Mouse (Mus musculus) heart, adult 18-20 months (tissue): ENCODE data around the gene Wwox. TPM values are rescaled to one million over a fixed set of nuclear protein-coding genes. Genes with fewer than 3 reads are reported as not detected.

ENCODE experiments used
- DNase-seq, 2 experiments: peaks; one replicate each; pipeline ENCODE4 v3.0.0; 2021 to 2022; ENCODE audit warnings: mixed read lengths in 1 of 2
- long read RNA-seq, 2 experiments: library from polyadenylated mRNA; stranded (forward); transcript quantifications; one replicate each; pipeline ENCODE4 v2.0.0; 2021
- total RNA-seq, 2 experiments: library from RNA; stranded (reverse); gene quantifications; 2 replicates each; pipeline ENCODE4 v1.2.3; 2021

Wwox gene
- 1 to 10 TPM; 3.8 to 5.3 TPM for total RNA-seq
- long read RNA-seq, experiment 1, partial matches to known transcripts: 0 of 8 reads
- long read RNA-seq, experiment 1, other reads (novel, unspliced or antisense): 5 of 8 reads
- long read RNA-seq, experiment 2, partial matches to known transcripts: 1 of 7 reads
- long read RNA-seq, experiment 2, other reads (novel, unspliced or antisense): 6 of 7 reads

DNA sequence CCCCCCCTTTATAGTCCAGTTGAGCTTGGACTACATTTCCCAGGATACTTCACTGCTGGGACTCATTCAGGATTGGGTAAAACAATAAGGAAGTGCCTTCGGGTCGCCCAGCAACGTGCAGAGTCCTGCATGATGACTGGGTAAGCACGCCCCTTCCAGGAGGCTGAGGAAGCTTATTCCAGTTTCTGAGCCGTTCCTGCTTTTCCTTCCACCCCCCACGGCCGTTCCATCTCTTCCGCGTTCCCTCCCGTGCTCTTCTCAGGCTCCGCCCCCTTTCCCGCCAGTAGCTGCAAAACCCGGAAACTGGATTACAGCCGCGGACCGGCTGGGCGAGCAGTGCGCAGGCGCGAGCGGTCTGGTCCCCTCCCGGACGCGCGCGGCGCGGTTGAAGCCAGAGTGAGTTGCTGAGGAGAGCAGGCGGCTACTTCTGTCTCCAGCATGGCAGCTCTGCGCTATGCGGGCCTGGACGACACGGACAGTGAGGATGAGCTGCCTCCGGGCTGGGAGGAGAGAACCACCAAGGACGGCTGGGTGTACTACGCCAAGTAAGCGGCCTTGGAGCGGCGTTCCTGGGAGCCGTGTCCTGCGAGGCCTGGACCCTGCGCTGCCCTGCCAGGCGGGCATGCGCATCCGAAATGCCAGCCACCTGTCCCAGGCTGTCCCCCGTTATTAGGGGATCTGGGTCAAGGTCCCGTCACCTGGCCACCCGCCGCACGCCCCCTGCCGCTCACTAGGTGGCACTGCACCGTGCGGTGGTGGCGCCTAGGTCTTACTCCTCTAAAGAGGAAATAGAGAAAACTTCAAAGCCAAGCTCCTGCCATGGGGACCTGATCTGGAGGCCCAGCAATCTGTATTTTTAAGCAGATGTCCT, at the start of gene Wwox:
TSS of gene Wwox (plus strand) at position 322 of the 871 bp plus-strand sequence.
- peak; percentile 99 to 100 for DNase-seq

GRCm38 (mm10) chr8:114390465-114391254, 48.8 kb upstream of the Wwox start:
- DNase-seq: no peak

DNA sequence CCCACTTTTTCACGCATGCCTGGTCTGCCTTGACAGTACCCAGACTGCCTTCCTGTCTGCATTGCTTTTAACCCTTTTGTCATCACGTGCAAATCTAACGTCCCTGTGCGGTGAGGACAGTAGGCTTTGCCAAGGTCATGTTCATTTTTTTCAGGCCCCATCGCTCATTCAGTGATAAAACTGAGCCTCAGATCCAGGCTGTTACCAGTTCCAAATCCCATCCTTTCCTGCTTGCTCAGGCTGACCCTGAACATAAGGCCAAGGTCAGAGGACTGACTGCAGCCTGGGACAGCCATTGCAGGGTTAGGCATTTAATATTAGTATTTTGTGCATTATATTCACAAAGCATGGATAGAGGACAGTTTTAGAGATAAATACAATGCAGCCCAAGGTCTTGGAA, 41.1 kb upstream of the Wwox start:
- DNase-seq: no peak

- DNase-seq: no peak
Measured at GRCm38 (mm10) chr8:114399273-114399672, 40.2 kb upstream of the Wwox start.

DNA sequence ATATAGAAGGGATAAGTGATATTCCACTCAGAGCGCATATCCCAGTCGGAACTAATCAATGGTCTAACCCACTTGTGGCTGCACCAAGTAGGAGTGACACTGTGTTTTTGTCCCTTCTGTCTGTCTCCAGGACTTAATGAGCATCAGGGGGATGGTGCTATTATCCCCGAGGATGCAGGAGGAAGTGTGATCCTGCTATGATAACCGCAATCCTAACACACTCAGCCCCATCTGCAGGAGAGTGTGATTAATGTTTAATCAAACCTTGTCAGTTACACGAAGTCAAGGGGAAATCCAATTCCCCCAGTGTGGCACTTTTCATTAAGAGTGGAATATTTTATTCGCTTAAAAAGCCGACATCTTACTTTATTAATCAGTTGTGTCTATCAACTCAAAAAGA, 37.8 kb upstream of the Wwox start:
- DNase-seq: no peak

DNA sequence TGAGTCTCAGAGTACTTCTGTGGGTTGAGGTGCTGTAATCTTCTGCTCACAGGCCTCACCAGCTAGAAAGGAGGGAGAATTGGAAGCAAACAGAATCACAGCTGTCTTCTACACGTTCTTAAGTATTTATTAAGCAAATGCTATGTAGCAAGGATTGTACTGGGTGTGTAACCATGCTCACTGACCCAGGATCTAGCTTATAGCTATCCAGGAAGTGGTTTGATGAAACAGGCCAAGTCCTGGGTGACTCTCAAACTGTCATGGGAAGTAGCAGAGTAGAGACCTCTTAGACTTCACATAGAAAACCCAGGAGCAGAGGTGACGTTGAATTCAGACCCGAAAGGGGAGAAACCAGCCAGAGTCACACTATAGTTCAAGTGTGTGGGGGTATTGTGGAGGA, 28.0 kb upstream of the Wwox start:
- no peak for DNase-seq

GRCm38 (mm10) chr8:114417786-114418185, 21.7 kb upstream of the Wwox start, which contains the start of gene Clec3a:
Clec3a (plus strand) TSS chr8:114418086.
- DNase-seq: no peak

- DNase-seq: no peak
Measured at GRCm38 (mm10) chr8:114418486-114418885, 21.0 kb upstream of the Wwox start.

- DNase-seq: no peak
Measured at GRCm38 (mm10) chr8:114418904-114419303, 20.6 kb upstream of the Wwox start.

- no peak for DNase-seq
Measured at GRCm38 (mm10) chr8:114421544-114421943, 17.9 kb upstream of the Wwox start.

- DNase-seq: peak; percentile 25 to 65
Measured at GRCm38 (mm10) chr8:114438236-114438635, 1.2 kb upstream of the Wwox start.

GRCm38 (mm10) chr8:114440205-114440589, 742 bp downstream of the Wwox start:
- no peak for DNase-seq

GRCm38 (mm10) chr8:114441616-114442015, 2.2 kb downstream of the Wwox start:
- DNase-seq: peak in 1 of 2 experiments; percentile 34

GRCm38 (mm10) chr8:114446884-114447283, 7.4 kb downstream of the Wwox start:
- no peak for DNase-seq

DNA sequence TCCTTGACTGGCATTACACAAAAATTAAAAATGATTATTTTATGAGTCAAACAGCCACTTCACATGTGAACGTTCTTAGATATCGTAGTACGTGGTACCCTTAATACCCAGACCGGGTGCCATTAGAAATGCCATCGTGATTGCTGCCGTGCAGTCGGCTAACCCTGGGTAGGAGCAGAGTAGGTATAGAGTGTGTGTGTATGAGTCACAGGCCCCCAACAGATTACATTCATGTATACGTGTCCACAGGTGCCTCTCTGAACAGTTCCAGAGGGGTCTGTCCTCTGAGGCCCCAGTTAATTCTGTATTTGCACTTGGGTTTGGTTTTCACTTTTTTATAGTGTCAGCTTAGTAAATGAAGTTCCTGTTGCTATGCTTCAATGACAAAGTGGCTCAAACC, 12.8 kb downstream of the Wwox start:
- DNase-seq: no peak

DNA sequence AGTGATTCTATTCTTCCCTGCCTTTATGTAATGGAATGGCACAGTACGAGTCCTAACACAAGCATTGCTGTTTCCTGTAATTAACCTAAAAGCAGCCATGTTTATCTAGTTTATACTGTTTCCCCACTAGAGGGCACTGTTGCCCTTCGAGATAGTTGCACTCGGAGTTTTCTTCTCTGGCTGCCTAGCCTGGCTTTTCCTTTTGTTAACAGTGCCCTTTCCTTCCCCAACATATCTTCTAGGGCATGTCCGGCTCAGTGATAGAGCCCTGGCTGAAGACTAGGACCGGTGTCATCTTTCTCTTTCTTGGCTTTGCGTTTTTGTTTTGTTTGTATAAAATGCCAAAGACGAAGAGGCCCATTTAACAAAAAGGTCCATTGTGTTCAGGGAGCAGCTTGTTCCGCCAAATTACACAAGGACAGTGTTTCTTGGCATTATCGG, 13.3 kb downstream of the Wwox start:
- peak; percentile 76 to 86 for DNase-seq

DNA sequence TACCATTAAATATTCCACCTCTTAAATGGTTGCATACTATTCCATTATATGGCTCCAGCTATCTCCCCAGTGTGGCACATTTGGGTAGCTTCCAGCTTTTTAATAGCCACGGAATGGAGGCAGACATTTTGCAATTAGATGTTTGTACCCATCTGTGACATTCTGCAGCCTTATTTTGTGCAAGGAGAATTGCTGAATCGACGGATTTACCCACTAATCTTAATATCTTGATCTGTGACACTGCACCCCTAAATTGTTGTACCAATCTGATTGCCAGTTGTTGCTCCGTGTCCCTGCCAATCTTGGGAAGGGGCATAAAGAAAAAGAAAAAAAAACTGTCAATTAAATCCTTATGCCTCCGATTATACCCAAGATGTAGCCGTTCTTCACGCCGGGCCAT, 15.8 kb downstream of the Wwox start:
- no peak for DNase-seq

DNA sequence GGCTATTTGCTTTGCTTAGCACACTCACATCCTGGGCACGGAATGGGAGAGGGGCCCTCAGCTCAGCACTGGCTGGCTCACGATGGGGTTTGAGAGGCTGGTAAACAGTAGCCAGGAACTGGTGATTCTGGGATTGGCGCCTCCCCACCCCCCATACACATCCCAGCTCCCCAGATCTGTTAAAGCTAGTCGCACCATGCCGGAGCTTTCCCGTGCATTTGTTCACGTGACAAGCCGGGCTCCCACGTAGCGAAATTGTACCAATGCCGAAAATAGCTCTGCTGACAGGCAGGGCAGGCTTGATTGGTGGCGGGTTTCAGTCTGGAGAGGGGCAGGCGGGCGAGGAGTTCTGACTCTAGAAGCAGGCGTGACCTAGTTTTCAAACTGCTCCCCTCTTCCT, 16.5 kb downstream of the Wwox start:
- DNase-seq: peak; percentile 50 to 56

DNA sequence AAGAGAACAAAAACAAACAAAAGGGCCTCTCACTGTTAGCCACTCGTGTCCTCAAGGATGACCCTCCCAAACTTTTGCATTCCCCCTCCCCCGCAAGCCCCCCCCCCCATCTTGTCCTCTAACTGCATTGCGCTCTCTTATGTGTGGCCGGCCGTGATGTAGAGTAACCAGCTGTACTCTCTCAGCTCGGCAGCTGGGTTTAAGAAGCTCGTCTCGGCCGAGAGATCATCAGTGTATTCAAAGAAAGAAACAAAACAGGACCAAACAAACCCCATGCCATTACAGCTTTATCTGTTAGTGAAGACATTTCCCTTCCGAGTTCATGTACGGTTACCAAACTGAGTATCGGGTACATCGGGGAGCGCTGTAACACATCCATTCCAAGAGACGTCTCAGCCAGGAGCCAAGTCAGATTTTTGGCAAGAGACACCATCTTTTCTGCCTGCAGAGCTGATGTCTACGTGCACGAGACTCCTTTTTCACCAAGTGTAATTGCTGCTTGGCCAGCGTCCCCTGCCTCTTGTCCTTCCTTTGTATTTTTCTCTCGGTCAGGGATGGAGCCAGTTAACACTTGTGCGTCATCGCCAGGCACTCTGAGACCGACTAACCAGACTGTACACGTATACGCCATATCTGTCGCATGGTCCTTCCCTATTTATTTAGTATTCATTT, 18.8 kb downstream of the Wwox start:
- DNase-seq: peak; percentile 46 to 51

- DNase-seq: no peak
Measured at GRCm38 (mm10) chr8:114460600-114460999, 21.1 kb downstream of the Wwox start.

- DNase-seq: no peak
Measured at GRCm38 (mm10) chr8:114462591-114462990, 23.1 kb downstream of the Wwox start.

GRCm38 (mm10) chr8:114463305-114463704, 23.9 kb downstream of the Wwox start:
- no peak for DNase-seq
